Mouse (Mus musculus): ENCODE measurements around the gene Cd6.

Cd6 gene

GRCm38 (mm10) chr19:10762468-10762867 lies 67.4 kb downstream of the Cd6 start:
- no peak for DNase-seq (ENCODE audit: low spot score)

- DNase-seq (ENCODE audit: low spot score): no peak
Measured at GRCm38 (mm10) chr19:10761794-10762415, 68.0 kb downstream of the Cd6 start.

GRCm38 (mm10) chr19:10759983-10760831 lies 69.7 kb downstream of the Cd6 start:
- DNase-seq (ENCODE audit: low spot score): no peak

GRCm38 (mm10) chr19:10759525-10759924 lies 70.3 kb downstream of the Cd6 start:
- no peak for DNase-seq (ENCODE audit: low spot score)

- DNase-seq (ENCODE audit: low spot score): no peak
Measured at GRCm38 (mm10) chr19:10758708-10759107, 71.2 kb downstream of the Cd6 start.

GRCm38 (mm10) chr19:10757526-10757925 lies 72.3 kb downstream of the Cd6 start:
- no peak for DNase-seq (ENCODE audit: low spot score)

- no peak for DNase-seq (ENCODE audit: low spot score)
Measured at GRCm38 (mm10) chr19:10757125-10757524, 72.7 kb downstream of the Cd6 start.

GRCm38 (mm10) chr19:10752646-10753045 lies 77.2 kb downstream of the Cd6 start:
- no peak for DNase-seq (ENCODE audit: low spot score)

GRCm38 (mm10) chr19:10752106-10752505 lies 77.8 kb downstream of the Cd6 start:
- DNase-seq (ENCODE audit: low spot score): no peak

- DNase-seq (ENCODE audit: low spot score): no peak
Measured at GRCm38 (mm10) chr19:10751607-10752006, 78.3 kb downstream of the Cd6 start.

GRCm38 (mm10) chr19:10750161-10750560 lies 79.7 kb downstream of the Cd6 start:
- DNase-seq (ENCODE audit: low spot score): no peak

GRCm38 (mm10) chr19:10749295-10749694 lies 80.6 kb downstream of the Cd6 start:
- DNase-seq (ENCODE audit: low spot score): no peak

GRCm38 (mm10) chr19:10748401-10749102 lies 81.3 kb downstream of the Cd6 start:
- no peak for DNase-seq (ENCODE audit: low spot score)

- DNase-seq (ENCODE audit: low spot score): no peak
Measured at GRCm38 (mm10) chr19:10747718-10748117, 82.1 kb downstream of the Cd6 start.

- no peak for DNase-seq (ENCODE audit: low spot score)
Measured at GRCm38 (mm10) chr19:10747182-10747581, 82.7 kb downstream of the Cd6 start.

GRCm38 (mm10) chr19:10742565-10742964 lies 87.3 kb downstream of the Cd6 start:
- no peak for DNase-seq (ENCODE audit: low spot score)

- no peak for DNase-seq (ENCODE audit: low spot score)
Measured at GRCm38 (mm10) chr19:10742145-10742544, 87.7 kb downstream of the Cd6 start.

GRCm38 (mm10) chr19:10740641-10741440 lies 89.0 kb downstream of the Cd6 start:
- no peak for DNase-seq (ENCODE audit: low spot score)

- DNase-seq (ENCODE audit: low spot score): no peak
Measured at GRCm38 (mm10) chr19:10739916-10740315, 89.9 kb downstream of the Cd6 start.

All from ovary, postnatal 14 days (tissue).